Mouse (Mus musculus): ENCODE data around the gene Fam131b.

DNA sequence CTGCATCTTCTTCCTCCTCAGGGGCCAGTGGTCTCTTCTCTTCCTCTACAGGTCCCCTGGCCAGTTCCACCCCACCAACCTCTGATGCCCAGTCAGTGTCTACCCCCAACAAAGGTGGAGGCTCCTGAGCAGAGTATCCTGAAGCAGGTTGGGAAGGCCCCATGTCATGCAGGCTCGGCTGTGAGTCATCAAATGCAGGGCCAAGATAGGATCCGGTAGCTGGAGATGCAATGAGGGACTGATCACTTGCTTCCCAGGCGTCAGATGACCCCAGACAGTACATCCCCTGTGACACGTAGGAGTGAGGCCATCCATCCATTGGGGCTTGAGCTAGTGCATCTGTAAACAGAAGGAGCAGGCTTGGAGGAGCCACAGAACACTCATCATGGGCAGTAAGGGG lies 6.2 kb downstream of the Fam131b start:
- no peak for TF ChIP-seq BHLHE40 (IDR thresholded peaks at IDR 0.05; ENCODE audit: low read depth, low read length)
- no peak for TF ChIP-seq CHD2 (IDR thresholded peaks at IDR 0.05; ENCODE audit: low read length)
- no peak for TF ChIP-seq HCFC1 (IDR thresholded peaks at IDR 0.05; ENCODE audit: low read depth, low read length)
- TF ChIP-seq CTCF (conservative IDR thresholded peaks at IDR 0.05 in 1 of 2, IDR thresholded peaks at IDR 0.05 in 1 of 2; ENCODE audit: low read depth in 2 of 2, low read length in 2 of 2), result no peak
- TF ChIP-seq MYC (IDR thresholded peaks at IDR 0.05; ENCODE audit: low read depth, low read length), result no peak
